Mouse (Mus musculus) liver, postnatal 0 days (tissue): ENCODE results near the gene Trappc10.

Source experiments
- CTCF ChIP-seq: sonication (generic); IDR thresholded peaks from 2 replicates; pipeline ENCODE4 v1.5.1; 2016; ENCODE audit warnings: antibody characterized with exemption, low read depth
- EP300 ChIP-seq: IDR thresholded peaks from 2 replicates; pipeline ENCODE4 v1.6.1; 2016; ENCODE audit warnings: antibody characterized with exemption, low read depth, mild to moderate bottlenecking

DNA sequence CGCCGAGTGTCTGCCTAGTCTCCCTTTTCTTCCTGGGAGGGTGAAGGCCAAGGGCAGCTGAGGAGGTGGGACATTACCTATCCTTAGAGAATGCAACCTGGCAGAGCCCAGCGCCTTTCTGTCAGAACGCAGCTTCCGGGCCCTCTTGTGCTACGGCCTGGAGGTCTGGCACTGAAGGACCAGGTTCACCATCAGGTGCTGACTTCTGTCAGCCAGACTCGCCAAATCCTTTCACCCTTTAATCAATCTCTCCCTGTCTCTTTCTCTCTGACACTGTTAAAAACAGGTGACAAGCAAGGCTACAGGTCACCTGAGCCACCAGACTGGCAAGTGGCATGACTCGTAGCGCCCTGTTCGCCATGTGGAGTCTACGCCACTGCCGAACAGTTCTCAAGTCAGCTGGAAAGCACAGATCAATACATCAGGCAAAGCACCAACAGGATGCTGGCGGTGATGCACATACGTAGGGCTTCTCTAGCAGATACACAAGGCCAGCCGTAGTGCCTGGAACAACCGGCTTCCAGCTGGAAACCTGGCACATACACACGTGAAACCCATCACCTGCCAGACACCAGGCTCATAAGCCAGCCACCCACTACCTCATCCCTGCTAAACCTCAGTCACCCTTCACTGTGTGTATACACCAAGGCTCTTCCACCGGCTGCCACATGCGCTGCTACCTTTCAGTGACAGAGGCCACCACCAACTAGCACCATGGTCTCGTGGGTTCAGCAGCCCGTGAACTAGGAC lies 79.0 kb downstream of the Trappc10 start:
- TF ChIP-seq CTCF = no peak
- no peak for TF ChIP-seq EP300
